Comparison of ENCODE assay signal across 15 mouse cellular contexts in genomic region chr2:129880226-129880625, GRCm38 (mm10).
"Had no signal": no experiment of that assay in that cellular context is flagged by ENCODE, and none has a peak within 500 bp of the region (broad histone marks: within the 10 kb centered on the region; RNA-seq: fewer than 3 reads in every experiment).

No protein-coding gene starts in this region.

- H3K27ac ChIP-seq: gastrocnemius, adult 2 months; heart, embryonic 10.5 days; heart, embryonic 13.5 days; heart, embryonic 15.5 days; hindbrain, embryonic 13.5 days; hindbrain, embryonic 15.5 days; kidney, embryonic 15.5 days; kidney, postnatal 0 days; left cerebral cortex, adult 2 months; limb, embryonic 10.5 days; limb, embryonic 12.5 days; liver, embryonic 13.5 days; liver, embryonic 15.5 days had no signal

- ATAC-seq: intestine, embryonic 16.5 days had no signal

- H3K27me3 ChIP-seq: heart, embryonic 15.5 days; hindbrain, embryonic 13.5 days; hindbrain, embryonic 15.5 days; kidney, embryonic 15.5 days; limb, embryonic 12.5 days; liver, embryonic 13.5 days; liver, embryonic 15.5 days had no signal

- H3K36me3 ChIP-seq: heart, embryonic 10.5 days; heart, embryonic 13.5 days; heart, embryonic 15.5 days; hindbrain, embryonic 13.5 days; hindbrain, embryonic 15.5 days; kidney, embryonic 15.5 days; limb, embryonic 10.5 days; limb, embryonic 12.5 days; liver, embryonic 13.5 days; liver, embryonic 15.5 days had no signal

- H3K4me2 ChIP-seq: heart, embryonic 13.5 days; heart, embryonic 15.5 days; hindbrain, embryonic 13.5 days; hindbrain, embryonic 15.5 days; kidney, embryonic 15.5 days; limb, embryonic 12.5 days; liver, embryonic 11.5 days; liver, embryonic 13.5 days; liver, embryonic 15.5 days had no signal

- H3K4me3 ChIP-seq: gastrocnemius, adult 2 months; heart, embryonic 10.5 days; heart, embryonic 13.5 days; heart, embryonic 15.5 days; hindbrain, embryonic 13.5 days; hindbrain, embryonic 15.5 days; kidney, embryonic 15.5 days; left cerebral cortex, adult 2 months; limb, embryonic 10.5 days; limb, embryonic 12.5 days; liver, embryonic 13.5 days; liver, embryonic 15.5 days had no signal

- H3K4me1 ChIP-seq: heart, embryonic 13.5 days; heart, embryonic 15.5 days; hindbrain, embryonic 15.5 days; kidney, embryonic 15.5 days; limb, embryonic 10.5 days; limb, embryonic 12.5 days; liver, embryonic 13.5 days; liver, embryonic 15.5 days had no signal

- H3K9ac ChIP-seq: heart, embryonic 13.5 days; heart, embryonic 15.5 days; hindbrain, embryonic 13.5 days; hindbrain, embryonic 15.5 days; kidney, embryonic 15.5 days; limb, embryonic 12.5 days; liver, embryonic 13.5 days; liver, embryonic 15.5 days had no signal

- DNase-seq: liver, embryonic 13.5 days had no signal

- H3K9me3 ChIP-seq: heart, embryonic 10.5 days; heart, embryonic 13.5 days; heart, embryonic 15.5 days; hindbrain, embryonic 13.5 days; hindbrain, embryonic 15.5 days; kidney, embryonic 15.5 days; limb, embryonic 10.5 days; limb, embryonic 12.5 days; liver, embryonic 13.5 days; liver, embryonic 15.5 days had no signal
